16 mouse cellular contexts compared by ENCODE assay signal in genomic region chr14:60385079-60385643, GRCm38 (mm10). TPM values are rescaled to one million over a fixed set of nuclear protein-coding genes. Genes with fewer than 3 reads are reported as not detected.
DNase-seq lines count a peak whose midpoint lies in the region; ATAC-seq and TF ChIP-seq lines count a peak whose summit lies in the region.
"Had no signal": no experiment of that assay in that cellular context is flagged by ENCODE, and none has a peak within 500 bp of the region (broad histone marks: within the 10 kb centered on the region; RNA-seq: fewer than 3 reads in every experiment).

No protein-coding gene starts in this region.

- 44% methylated on average over 6 of the region's 6 CpGs for WGBS in forebrain, embryonic 13.5 days
- 71% methylated on average over 6 of the region's 6 CpGs for WGBS in forebrain, embryonic 10.5 days
- 63% methylated on average over 6 of the region's 6 CpGs for WGBS in bone marrow, adult 2 months
- WGBS in hindbrain, embryonic 15.5 days = 30% methylated on average over 6 of the region's 6 CpGs
- WGBS in midbrain, embryonic 16.5 days = 13% methylated on average over 6 of the region's 6 CpGs

- DNase-seq in forebrain, embryonic 10.5 days (ENCODE audit: extremely low spot score, low spot score) = no peak
- DNase-seq in adrenal gland, postnatal 36 days = no peak
- DNase-seq in adrenal gland, adult 2 months = no peak
- DNase-seq in ovary, postnatal 10 days (ENCODE audit: low spot score) = no peak
- DNase-seq: cerebellum, adult 9-11 months; heart, adult 18-20 months; lung, postnatal 4 days; right cerebral cortex, postnatal 14 days had no signal

- H3K36me3 ChIP-seq in forebrain, embryonic 13.5 days (ENCODE audit: poor library complexity, severe bottlenecking) = peaks cover 10% of the 10 kb centered on the region; the same call in 1 of the 2 replicates
- peaks cover 9% of the 10 kb centered on the region for H3K36me3 ChIP-seq in forebrain, embryonic 10.5 days (replicated peaks)
- no peaks in the 10 kb centered on the region for H3K36me3 ChIP-seq in hindbrain, embryonic 15.5 days
- H3K36me3 ChIP-seq in midbrain, embryonic 16.5 days (ENCODE audit: control insufficient read depth, insufficient read depth, low read length) = peaks cover 2% of the 10 kb centered on the region; the same call in 1 of the 2 replicates
- H3K36me3 ChIP-seq: kidney, embryonic 15.5 days; limb, embryonic 13.5 days had no signal

- no peak for TF ChIP-seq POLR2A in bone marrow, adult 2 months (IDR thresholded peaks at IDR 0.05; ENCODE audit: borderline replicate concordance, control insufficient read depth, low read depth, low read length)

- H3K4me2 ChIP-seq in forebrain, embryonic 13.5 days = peak overlapping the region; percentile 77
- peak overlapping the region; percentile 86 for H3K4me2 ChIP-seq in hindbrain, embryonic 15.5 days
- peak overlapping the region; percentile 36 for H3K4me2 ChIP-seq in midbrain, embryonic 16.5 days (ENCODE audit: low read length)
- H3K4me2 ChIP-seq: kidney, embryonic 15.5 days; limb, embryonic 13.5 days had no signal

- no peak; the same call in 1 of the 2 replicates for ATAC-seq in forebrain, embryonic 13.5 days
- peak; percentile 33; the same call in 1 of the 2 replicates for ATAC-seq in hindbrain, embryonic 15.5 days (ENCODE audit: low FRiP score, low read depth)
- peak; percentile 59; the same call in 1 of the 2 replicates for ATAC-seq in midbrain, embryonic 16.5 days

- no peaks in the 10 kb centered on the region for H3K27me3 ChIP-seq in forebrain, embryonic 13.5 days
- peaks cover 6% of the 10 kb centered on the region for H3K27me3 ChIP-seq in forebrain, embryonic 10.5 days (ENCODE audit: poor library complexity, severe bottlenecking)
- H3K27me3 ChIP-seq in hindbrain, embryonic 15.5 days = no peaks in the 10 kb centered on the region
- no peaks in the 10 kb centered on the region for H3K27me3 ChIP-seq in midbrain, embryonic 16.5 days (ENCODE audit: control insufficient read depth, insufficient read depth, low read depth, low read length)

- no peak overlapping the region for H3K27ac ChIP-seq in forebrain, embryonic 13.5 days
- no peak overlapping the region for H3K27ac ChIP-seq in forebrain, embryonic 10.5 days
- H3K27ac ChIP-seq in bone marrow, adult 2 months (ENCODE audit: control insufficient read depth, insufficient read depth, low read depth, low read length, poor library complexity) = peak overlapping the region; percentile 0; the same call in 1 of the 2 replicates
- H3K27ac ChIP-seq in hindbrain, embryonic 15.5 days (replicated peaks) = peak overlapping the region; percentile 14; the same call in 1 of the 2 replicates
- peak overlapping the region; percentile 41 for H3K27ac ChIP-seq in midbrain, embryonic 16.5 days (ENCODE audit: low read length)
- H3K27ac ChIP-seq: kidney, embryonic 15.5 days; limb, embryonic 13.5 days had no signal

- H3K9me3 ChIP-seq in forebrain, embryonic 13.5 days (replicated peaks) = no peaks in the 10 kb centered on the region
- H3K9me3 ChIP-seq in forebrain, embryonic 10.5 days = no peaks in the 10 kb centered on the region
- no peaks in the 10 kb centered on the region for H3K9me3 ChIP-seq in hindbrain, embryonic 15.5 days
- no peaks in the 10 kb centered on the region for H3K9me3 ChIP-seq in midbrain, embryonic 16.5 days (replicated peaks; ENCODE audit: control insufficient read depth, low read length, poor library complexity, severe bottlenecking)
- H3K9me3 ChIP-seq: kidney, embryonic 15.5 days; limb, embryonic 13.5 days had no signal

- H3K4me1 ChIP-seq in forebrain, embryonic 13.5 days = peaks cover 79% of the 10 kb centered on the region
- H3K4me1 ChIP-seq in forebrain, embryonic 10.5 days = peaks cover 58% of the 10 kb centered on the region
- H3K4me1 ChIP-seq in bone marrow, adult 2 months (ENCODE audit: control insufficient read depth, insufficient read depth, low read length) = no peaks in the 10 kb centered on the region; the same call in 1 of the 2 replicates
- H3K4me1 ChIP-seq in hindbrain, embryonic 15.5 days (replicated peaks) = peaks cover 70% of the 10 kb centered on the region
- peaks cover 68% of the 10 kb centered on the region for H3K4me1 ChIP-seq in midbrain, embryonic 16.5 days (ENCODE audit: control insufficient read depth, insufficient read depth, low read length)

- H3K4me3 ChIP-seq in forebrain, embryonic 13.5 days = no peak overlapping the region
- H3K4me3 ChIP-seq in forebrain, embryonic 10.5 days = no peak overlapping the region
- no peak overlapping the region for H3K4me3 ChIP-seq in bone marrow, adult 2 months (replicated peaks; ENCODE audit: control insufficient read depth, low read depth, low read length)
- H3K4me3 ChIP-seq in hindbrain, embryonic 15.5 days = peak overlapping the region; percentile 3; the same call in 1 of the 2 replicates
- no peak overlapping the region for H3K4me3 ChIP-seq in midbrain, embryonic 16.5 days (ENCODE audit: low read depth, low read length)
- H3K4me3 ChIP-seq: erythroblast, embryonic 14.5 days; kidney, embryonic 15.5 days; limb, embryonic 13.5 days had no signal

- TF ChIP-seq CTCF in bone marrow, adult 2 months (IDR thresholded peaks at IDR 0.05; ENCODE audit: control insufficient read depth, insufficient read depth, low read length) = no peak

- no peak overlapping the region for H3K9ac ChIP-seq in forebrain, embryonic 13.5 days
- H3K9ac ChIP-seq in hindbrain, embryonic 15.5 days = no peak overlapping the region
- H3K9ac ChIP-seq in midbrain, embryonic 16.5 days (ENCODE audit: low read depth, low read length) = no peak overlapping the region
- H3K9ac ChIP-seq: kidney, embryonic 15.5 days; limb, embryonic 13.5 days had no signal

RNA-seq across cellular contexts. Expression of gene Amer2, which starts 12.1 kb away (rescaled TPM):
- 24.4 and 31.0 TPM in 2 replicates for polyA plus RNA-seq in forebrain, embryonic 13.5 days (2015; fragmentation: Nextera tagmentation; extraction: Ambion mirVana)
- polyA plus RNA-seq in forebrain, embryonic 10.5 days (2016; fragmentation: Nextera tagmentation; extraction: Ambion mirVana) = 7.7 and 9.6 TPM in 2 replicates
- 0.70 and 2.5 TPM in 2 replicates for polyA plus RNA-seq in bone marrow, adult 2 months (2011; ENCODE audit: insufficient read depth, insufficient read length, low replicate concordance, missing spikeins)
- 29.9 and 33.9 TPM in 2 replicates for polyA plus RNA-seq in hindbrain, embryonic 15.5 days (2015; fragmentation: Nextera tagmentation; extraction: Ambion mirVana)
- polyA plus RNA-seq in midbrain, embryonic 16.5 days (2015; fragmentation: Nextera tagmentation; extraction: Ambion mirVana) = 20.8 and 24.1 TPM in 2 replicates
- total RNA-seq in adrenal gland, postnatal 36 days (2021) = 1 to 10 TPM; 2.2 to 3.1 TPM
- 1 to 10 TPM; 2.8 to 3.7 TPM for total RNA-seq in adrenal gland, adult 2 months (2021)
- 0.35 and 0.57 TPM in 2 replicates for polyA plus RNA-seq in adrenal gland, adult 2 months (2012; rRNA removed)
- total RNA-seq: heart, adult 18-20 months; monocyte, adult 5-6 weeks had no signal
- polyA plus RNA-seq: erythroblast, embryonic 14.5 days had no signal

Comparison
In these comparisons a context has a peak if more than half of its experiments do, and no peak if none do; other contexts are left out.
1. H3K27ac ChIP-seq: peak in bone marrow, adult 2 months (single experiment), hindbrain, embryonic 15.5 days (single experiment) and midbrain, embryonic 16.5 days (single experiment); none in forebrain, embryonic 13.5 days (single experiment) and forebrain, embryonic 10.5 days (single experiment).
2. H3K4me2 ChIP-seq: peak in every context shown above with its lines; median percentile 86 in hindbrain, embryonic 15.5 days; 77 in forebrain, embryonic 13.5 days; 36 in midbrain, embryonic 16.5 days.